ENCODE assay signal across 9 mouse cellular contexts in the genomic region with DNA sequence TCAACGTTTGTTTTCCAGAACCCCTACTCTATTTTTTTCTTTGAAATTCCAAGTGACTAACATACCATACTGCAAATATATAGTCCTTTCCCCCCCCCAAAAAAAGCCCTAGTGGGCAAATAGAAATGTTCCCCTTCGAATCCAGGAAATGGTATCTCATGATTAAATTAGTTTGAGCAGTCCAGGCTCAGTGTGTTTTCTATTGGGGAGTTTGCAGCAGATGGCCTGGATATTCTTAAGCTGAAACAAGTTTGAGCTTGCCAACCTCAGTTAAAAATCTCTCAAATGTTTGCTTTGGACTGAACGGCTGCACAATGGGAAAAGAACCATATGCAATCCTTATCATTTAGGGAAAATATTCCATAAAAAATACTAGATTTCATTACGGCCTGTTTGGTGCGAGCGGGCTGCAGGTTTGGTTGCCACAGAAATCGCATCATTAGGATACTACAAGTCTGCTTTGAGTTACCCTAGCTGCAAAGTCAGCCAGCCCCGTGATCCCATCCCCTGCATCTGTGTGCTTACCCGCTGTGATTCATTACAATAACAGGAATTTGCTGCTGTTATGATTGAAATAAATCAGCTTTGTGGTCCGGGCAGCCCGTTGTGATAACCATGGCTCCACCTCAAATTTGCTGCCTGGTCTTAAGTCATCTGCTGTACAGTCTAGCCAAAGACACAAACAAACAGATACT.
A peak's percentile ranks its signal among the peaks of the same experiment; 100 is the strongest.
DNase-seq lines count a peak whose midpoint lies in the region; ATAC-seq and TF ChIP-seq lines count a peak whose summit lies in the region.
"Had no signal": no experiment of that assay in that cellular context is flagged by ENCODE, and none has a peak within 500 bp of the region (broad histone marks: within the 10 kb centered on the region; RNA-seq: fewer than 3 reads in every experiment).

No protein-coding gene starts in this region.

- DNase-seq in cerebellum, postnatal 10 days = peak; percentile 19 to 22
- DNase-seq in left cerebral cortex, postnatal 10 days (ENCODE audit: extremely low spot score in 1 of 2, low spot score in 2 of 2) = peak; percentile 36 to 48
- DNase-seq in left cerebral cortex, adult 8-10 months (ENCODE audit: low spot score in 2 of 2) = no peak
- peak; percentile 43 for DNase-seq in limb, embryonic 14.5 days (ENCODE audit: low spot score)
- DNase-seq in ovary, postnatal 14 days (ENCODE audit: low spot score) = no peak
- DNase-seq: liver, postnatal 0 days had no signal

- no peak for TF ChIP-seq CTCF in embryonic fibroblast, embryonic 13.5 days (IDR thresholded peaks at IDR 0.05; ENCODE audit: borderline replicate concordance, insufficient read depth, low read length)

- no peak for TF ChIP-seq POLR2A in embryonic fibroblast, embryonic 13.5 days (IDR thresholded peaks at IDR 0.05; ENCODE audit: low read depth, low read length)
- TF ChIP-seq POLR2A in limb, embryonic 14.5 days (IDR thresholded peaks at IDR 0.05; ENCODE audit: borderline replicate concordance, extremely low read depth, insufficient read depth, insufficient read length) = no peak

- H3K4me2 ChIP-seq in limb, embryonic 14.5 days (replicated peaks; ENCODE audit: low read depth, low read length, severe bottlenecking) = no peak overlapping the region; the same call in 1 of the 2 replicates

- intact Hi-C loops in left cerebral cortex, postnatal 10 days (cut with DNase I) = no loop called here

- peak overlapping the region; percentile 83 for H3K27ac ChIP-seq in embryonic fibroblast, embryonic 13.5 days (ENCODE audit: insufficient read depth, low read length)
- no peak overlapping the region for H3K27ac ChIP-seq in limb, embryonic 14.5 days (replicated peaks; ENCODE audit: low read depth, low read length)

- H3K36me3 ChIP-seq in limb, embryonic 14.5 days (ENCODE audit: control insufficient read depth, insufficient read depth, low read length) = no peaks in the 10 kb centered on the region

- peaks cover 22% of the 10 kb centered on the region for H3K4me1 ChIP-seq in embryonic fibroblast, embryonic 13.5 days (ENCODE audit: control insufficient read depth, insufficient read depth, low read length)
- H3K4me1 ChIP-seq in limb, embryonic 14.5 days (ENCODE audit: control insufficient read depth, insufficient read depth, low read length) = peaks cover 25% of the 10 kb centered on the region

- ATAC-seq in cerebellum, adult (ENCODE audit: insufficient number of reproducible peaks, low FRiP score, low TSS enrichment) = no peak
- ATAC-seq in limb, embryonic 14.5 days (ENCODE audit: low FRiP score, low read depth) = peak; percentile 47
- ATAC-seq in megakaryocyte-erythroid progenitor cell, adult 5-6 weeks (replicated peaks; ENCODE audit: low FRiP score, low TSS enrichment, poor library complexity, severe bottlenecking) = no peak
- ATAC-seq: liver, postnatal 0 days had no signal

- no peak overlapping the region for H3K4me3 ChIP-seq in embryonic fibroblast, embryonic 13.5 days (ENCODE audit: insufficient read depth, low read length)
- no peak overlapping the region for H3K4me3 ChIP-seq in limb, embryonic 14.5 days (replicated peaks; ENCODE audit: low read length)

- H3K27me3 ChIP-seq in limb, embryonic 14.5 days (ENCODE audit: control insufficient read depth, insufficient read depth, low read length) = no peaks in the 10 kb centered on the region

- H3K9me3 ChIP-seq in limb, embryonic 14.5 days (ENCODE audit: control insufficient read depth, low read length) = no peaks in the 10 kb centered on the region

- 33% methylated on average over 11 of the region's 11 CpGs for WGBS in limb, embryonic 14.5 days

- H3K9ac ChIP-seq in limb, embryonic 14.5 days (ENCODE audit: low read depth, low read length, severe bottlenecking) = no peak overlapping the region
- H3K9ac ChIP-seq: liver, postnatal 0 days had no signal

Comparison
In these comparisons a context has a peak if more than half of its experiments do, and no peak if none do; other contexts are left out.
1. DNase-seq: peak in cerebellum, postnatal 10 days (2 of 2), left cerebral cortex, postnatal 10 days (2 of 2) and limb, embryonic 14.5 days (single experiment); none in left cerebral cortex, adult 8-10 months (0 of 2) and ovary, postnatal 14 days (single experiment).